Mouse (Mus musculus) induced T-regulatory cell, adult 2 months (primary cell): Measurements from ENCODE around the gene Uqcc2.

Source experiments
- DNase-seq: peaks from one replicate; pipeline ENCODE4 v3.0.0-alpha.2; 2012; ENCODE audit warnings: low read depth

Uqcc2 gene

GRCm38 (mm10) chr17:27123813-27124375 lies 9.8 kb downstream of the Uqcc2 start:
- no peak for DNase-seq

- no peak for DNase-seq
Measured at GRCm38 (mm10) chr17:27123103-27123502, 10.6 kb downstream of the Uqcc2 start.

DNA sequence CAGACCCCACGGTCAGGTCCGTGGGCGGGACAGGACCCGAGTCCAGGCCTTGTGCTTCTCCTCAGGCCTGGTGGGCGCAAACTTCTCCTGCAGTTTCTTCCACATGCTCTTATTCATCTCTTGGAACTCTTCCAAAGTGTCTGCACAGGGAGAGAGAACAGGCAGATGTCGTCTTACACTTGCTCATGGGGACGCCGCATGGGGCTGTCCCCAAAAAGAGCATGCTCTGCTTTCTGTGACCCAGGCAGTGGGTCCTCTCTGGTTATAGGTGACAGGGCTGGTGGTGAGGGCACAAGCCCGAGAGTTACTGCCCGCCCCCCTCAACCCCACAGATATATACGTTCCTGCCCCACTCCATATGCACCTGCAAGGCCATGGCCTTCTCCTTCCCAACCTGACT lies 11.0 kb downstream of the Uqcc2 start:
- DNase-seq = no peak

- no peak for DNase-seq
Measured at GRCm38 (mm10) chr17:27121781-27122180, 11.9 kb downstream of the Uqcc2 start.

- no peak for DNase-seq
Measured at GRCm38 (mm10) chr17:27121266-27121665, 12.4 kb downstream of the Uqcc2 start.

GRCm38 (mm10) chr17:27120561-27121024 lies 13.1 kb downstream of the Uqcc2 start:
- peak; percentile 43 for DNase-seq

GRCm38 (mm10) chr17:27119954-27120353 lies 13.8 kb downstream of the Uqcc2 start:
- no peak for DNase-seq

DNA sequence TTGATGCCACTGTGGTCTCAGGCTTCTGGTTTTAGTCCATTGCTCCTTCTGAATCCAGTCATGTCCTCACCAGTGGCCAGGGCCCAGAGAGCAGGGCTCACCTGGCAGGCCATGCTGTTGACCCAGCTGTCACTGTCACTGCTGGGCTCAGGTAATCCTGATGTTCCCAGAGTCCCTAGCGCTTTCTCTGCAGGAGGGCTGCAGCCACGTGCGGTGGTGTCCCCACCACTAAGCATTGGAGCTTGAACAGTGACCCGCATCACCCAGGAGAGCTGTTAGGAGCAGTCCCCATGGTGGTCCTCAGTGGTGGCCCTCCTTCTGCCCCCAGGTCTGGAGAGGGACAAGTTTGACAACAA lies 14.2 kb downstream of the Uqcc2 start:
- no peak for DNase-seq

GRCm38 (mm10) chr17:27118676-27119539 lies 14.8 kb downstream of the Uqcc2 start:
- peak; percentile 42 for DNase-seq

- no peak for DNase-seq
Measured at GRCm38 (mm10) chr17:27110072-27110471, 23.6 kb downstream of the Uqcc2 start.

DNA sequence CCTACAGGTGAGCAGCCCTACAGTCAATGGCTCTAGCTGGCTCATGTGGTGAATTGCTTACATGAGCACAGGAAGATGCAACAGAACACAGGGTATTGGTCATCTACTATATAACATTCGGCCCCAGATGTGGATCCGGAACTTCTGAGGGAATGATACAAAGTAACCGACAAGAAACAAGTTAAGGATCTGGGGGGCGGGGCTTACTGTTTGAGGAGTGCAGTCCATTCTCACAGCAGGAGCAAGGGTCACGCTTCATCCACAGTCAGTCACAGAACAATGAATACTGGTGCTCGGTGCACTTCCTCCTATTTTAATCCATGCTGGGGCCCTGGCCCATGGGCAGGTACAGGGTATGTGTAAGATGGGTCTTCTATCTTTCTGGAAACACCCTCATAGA lies 25.8 kb downstream of the Uqcc2 start:
- DNase-seq = no peak

GRCm38 (mm10) chr17:27106745-27107144 lies 27.0 kb downstream of the Uqcc2 start:
- peak; percentile 68 for DNase-seq

DNA sequence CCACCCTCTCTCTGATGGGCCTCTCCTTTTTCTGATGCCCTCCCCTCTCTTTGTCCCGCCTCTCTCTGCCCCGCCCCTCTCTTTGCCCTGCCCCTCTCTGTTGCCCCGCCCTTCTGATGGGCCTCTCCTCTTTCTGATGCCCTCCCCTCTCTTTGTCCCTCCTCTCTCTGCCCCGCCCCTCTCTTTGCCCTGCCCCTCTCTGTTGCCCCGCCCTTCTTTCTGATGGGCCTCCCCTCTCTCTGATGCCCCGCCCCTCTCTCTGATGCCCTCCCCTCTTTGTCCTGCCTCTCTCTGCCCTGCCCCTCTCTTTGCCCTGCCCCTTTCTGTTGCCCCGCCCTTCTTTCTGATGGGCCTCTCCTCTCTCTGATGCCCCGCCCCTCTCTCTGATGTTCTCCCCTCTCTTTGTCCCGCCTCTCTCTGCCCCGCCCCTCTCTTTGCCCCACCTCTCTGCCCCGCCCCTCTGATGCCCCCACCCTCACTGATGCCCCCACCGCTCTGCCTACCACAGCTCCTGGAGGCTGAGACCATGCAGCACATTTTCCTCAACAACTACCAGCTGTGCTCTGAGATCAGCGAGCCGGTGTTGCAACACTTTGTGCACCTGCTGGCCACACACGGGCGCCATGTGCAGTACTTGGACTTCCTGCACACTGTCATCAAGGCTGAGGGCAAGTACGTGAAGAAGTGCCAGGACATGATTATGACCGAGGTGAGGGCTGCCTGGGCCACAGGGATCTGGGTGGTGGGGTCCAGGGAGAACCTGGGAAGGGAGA lies 27.8 kb downstream of the Uqcc2 start:
- DNase-seq = peak; percentile 40

- no peak for DNase-seq
Measured at GRCm38 (mm10) chr17:27101675-27102074, 32.0 kb downstream of the Uqcc2 start.

DNA sequence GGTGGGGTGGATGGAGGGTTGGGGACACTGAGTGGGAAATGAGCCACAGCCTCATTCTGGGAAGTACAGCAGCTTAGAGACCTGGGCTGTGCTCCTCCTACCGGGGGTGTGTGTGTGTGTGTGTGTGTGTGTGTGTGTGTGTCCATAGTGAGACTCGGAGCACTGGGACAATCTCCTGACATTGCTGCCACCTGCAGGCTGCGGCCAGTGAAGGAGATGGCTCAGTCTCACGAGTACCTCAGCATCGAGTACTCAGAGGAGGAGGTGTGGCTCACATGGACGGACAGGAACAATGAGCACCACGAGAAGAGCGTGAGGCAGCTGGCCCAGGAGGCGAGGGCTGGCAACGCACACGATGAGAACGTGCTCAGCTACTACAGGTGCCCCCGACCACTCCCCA lies 38.0 kb downstream of the Uqcc2 start:
- no peak for DNase-seq

- no peak for DNase-seq
Measured at GRCm38 (mm10) chr17:27090068-27090467, 43.6 kb downstream of the Uqcc2 start.

DNA sequence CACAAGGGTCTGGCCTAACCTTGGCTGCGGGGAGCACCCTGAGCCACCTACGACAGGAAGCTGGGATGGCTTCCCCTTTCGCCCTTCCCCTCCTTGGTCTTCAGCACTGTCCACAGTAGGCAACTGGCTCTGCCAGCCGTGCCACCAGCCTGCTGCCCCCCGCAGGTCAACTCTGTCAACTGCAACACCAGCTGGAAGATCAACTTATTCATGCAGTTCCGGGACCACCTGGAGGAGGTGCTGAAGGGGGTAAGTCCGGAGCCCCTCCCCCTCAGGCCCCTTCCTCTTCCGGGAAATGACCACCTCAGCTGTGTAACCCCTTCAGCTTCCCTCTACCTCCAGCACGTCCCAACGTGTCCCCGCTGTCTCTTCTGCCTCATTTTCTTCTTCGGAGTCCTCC lies 46.3 kb downstream of the Uqcc2 start:
- DNase-seq = peak; percentile 58

GRCm38 (mm10) chr17:27085676-27086075 lies 48.0 kb downstream of the Uqcc2 start:
- DNase-seq = peak; percentile 85

- DNase-seq = peak; percentile 22
Measured at GRCm38 (mm10) chr17:27083601-27084000, 50.1 kb downstream of the Uqcc2 start.

DNA sequence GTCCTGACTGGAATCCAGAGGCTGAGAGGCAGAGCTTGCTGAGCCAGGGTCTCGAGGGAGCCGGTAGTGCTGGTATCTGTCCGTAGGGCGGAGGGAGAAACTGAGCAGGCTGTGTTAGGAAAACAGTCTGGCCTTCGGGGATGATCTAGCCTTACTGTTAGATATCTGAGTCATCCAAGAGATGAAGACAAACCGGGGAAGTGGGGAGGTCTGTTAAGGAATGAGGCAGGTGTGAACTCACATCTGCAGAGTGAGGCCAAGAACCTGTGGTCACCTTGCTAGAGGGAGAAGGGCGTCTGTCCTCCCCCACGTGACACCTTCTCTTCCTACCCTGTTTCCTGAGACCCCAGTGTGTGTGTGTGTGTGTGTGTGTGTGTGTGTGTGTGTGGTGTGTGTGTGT lies 50.9 kb downstream of the Uqcc2 start:
- DNase-seq = no peak

DNA sequence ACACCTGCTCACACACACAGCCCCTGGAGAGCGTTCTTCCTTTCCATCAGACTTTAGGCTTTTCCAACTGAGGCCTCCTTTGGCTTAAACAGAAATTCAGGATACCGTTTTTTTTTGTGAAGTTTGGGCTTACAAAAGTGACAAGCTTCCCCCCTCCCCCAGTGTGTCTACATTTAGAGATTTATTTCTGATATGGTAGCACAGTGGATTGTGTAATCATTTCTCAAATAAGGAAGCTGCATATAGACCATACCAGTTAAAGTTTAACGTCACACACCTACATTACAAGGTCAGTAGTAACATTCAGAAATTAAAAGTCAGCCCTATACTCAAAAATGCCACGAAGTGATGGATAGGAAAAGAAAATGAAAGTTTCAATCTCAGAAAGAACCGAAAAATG lies 51.8 kb downstream of the Uqcc2 start:
- DNase-seq = no peak

DNA sequence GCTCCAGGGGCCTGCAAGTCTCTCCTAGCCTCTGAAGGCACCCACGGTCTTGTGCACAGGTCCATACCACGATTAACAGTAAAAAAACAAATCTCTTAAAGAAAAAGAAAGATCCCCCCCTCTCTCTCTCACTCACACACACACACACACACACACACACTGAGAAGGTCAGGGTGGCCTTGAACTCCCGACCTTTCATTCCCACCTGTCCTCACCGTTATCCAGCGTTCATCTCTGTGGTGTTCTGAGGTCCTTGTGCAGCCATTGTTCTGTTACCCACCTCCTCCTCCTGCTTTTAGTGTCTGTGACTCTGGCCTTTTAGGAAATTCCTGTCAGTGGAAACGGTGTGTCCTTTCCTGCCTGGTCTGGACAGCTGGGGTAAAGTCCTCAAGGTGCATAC lies 55.2 kb downstream of the Uqcc2 start:
- no peak for DNase-seq

GRCm38 (mm10) chr17:27077920-27078319 lies 55.8 kb downstream of the Uqcc2 start:
- DNase-seq = peak; percentile 53
